In the genomic region with DNA sequence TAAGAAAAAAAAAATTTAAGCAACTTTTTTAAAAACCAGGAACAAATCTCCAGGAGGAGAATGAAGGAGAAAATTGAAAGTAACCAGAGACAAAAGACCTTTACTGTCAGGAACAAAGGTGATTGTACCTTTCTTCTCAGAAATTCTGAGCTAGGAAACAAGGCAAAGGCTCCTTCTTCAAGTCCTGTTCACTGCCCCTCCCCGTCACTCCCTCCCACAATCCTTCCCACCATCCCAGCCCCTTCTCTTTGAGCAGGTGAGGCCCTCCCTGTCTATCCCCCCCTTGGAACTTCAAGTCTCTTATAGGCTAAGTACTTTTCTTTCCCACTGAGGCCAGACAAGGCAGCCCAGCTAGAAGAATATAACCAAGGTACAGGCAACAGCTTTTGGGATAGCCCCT, we compare ENCODE assay signal across 20 mouse cellular contexts.
DNase-seq lines count a peak whose midpoint lies in the region; ATAC-seq and TF ChIP-seq lines count a peak whose summit lies in the region.
"Had no signal": no experiment of that assay in that cellular context is flagged by ENCODE, and none has a peak within 500 bp of the region (broad histone marks: within the 10 kb centered on the region; RNA-seq: fewer than 3 reads in every experiment).

No protein-coding gene starts in this region.

- no peaks in the 10 kb centered on the region for H3K9me3 ChIP-seq in ES-E14 (ENCODE audit: control insufficient read depth, insufficient read depth, low read depth, low read length)
- no peaks in the 10 kb centered on the region for H3K9me3 ChIP-seq in midbrain, embryonic 14.5 days (ENCODE audit: control insufficient read depth, low read length)
- H3K9me3 ChIP-seq: embryonic facial prominence, embryonic 10.5 days; embryonic facial prominence, embryonic 12.5 days; forebrain, embryonic 13.5 days; forebrain, embryonic 15.5 days; G1E had no signal

- H3K27me3 ChIP-seq in midbrain, embryonic 14.5 days (ENCODE audit: control insufficient read depth, insufficient read depth, low read length): no peaks in the 10 kb centered on the region
- H3K27me3 ChIP-seq: embryonic facial prominence, embryonic 12.5 days; forebrain, embryonic 13.5 days; forebrain, embryonic 15.5 days; Patski had no signal

- no peak for ATAC-seq in midbrain, embryonic 14.5 days (ENCODE audit: low FRiP score, low TSS enrichment)
- ATAC-seq: forebrain, embryonic 13.5 days; forebrain, embryonic 15.5 days; forebrain, postnatal 0 days; Patski had no signal

- no peak overlapping the region for H3K4me3 ChIP-seq in ES-E14 (ENCODE audit: insufficient read depth in 1 of 2, low read depth in 1 of 2, low read length in 2 of 2, poor library complexity in 1 of 2, severe bottlenecking in 1 of 2)
- H3K4me3 ChIP-seq in midbrain, embryonic 14.5 days (replicated peaks; ENCODE audit: low read depth, low read length): no peak overlapping the region
- H3K4me3 ChIP-seq: embryonic facial prominence, embryonic 10.5 days; embryonic facial prominence, embryonic 12.5 days; forebrain, embryonic 13.5 days; forebrain, embryonic 15.5 days had no signal

- H3K27ac ChIP-seq in ES-E14 (ENCODE audit: insufficient read depth, low read depth, low read length, poor library complexity, severe bottlenecking): peak overlapping the region; percentile 96
- H3K27ac ChIP-seq in midbrain, embryonic 14.5 days (replicated peaks; ENCODE audit: low read depth, low read length): no peak overlapping the region
- H3K27ac ChIP-seq: embryonic facial prominence, embryonic 10.5 days; embryonic facial prominence, embryonic 12.5 days; forebrain, embryonic 13.5 days; forebrain, embryonic 15.5 days had no signal

- intact Hi-C loops in heart, postnatal 10 days (cut with DNase I): no loop called here

- in situ Hi-C loops in ES-E14 (cut with MboI; ENCODE audit: low sequenced_read_pairs in 2 of 2, unreplicated experiment in 2 of 2): no loop called here

- peak; percentile 56 for DNase-seq in heart, adult 11 months
- DNase-seq in heart, postnatal 10 days: no peak
- no peak for DNase-seq in ES-E14 (ENCODE audit: low read depth, low spot score)
- DNase-seq in layer of hippocampus, postnatal 25 days (ENCODE audit: extremely low spot score in 1 of 2, low spot score in 1 of 2): no peak
- DNase-seq in midbrain, embryonic 14.5 days: no peak
- DNase-seq: adrenal gland, postnatal 10 days; adrenal gland, postnatal 25 days; B cell, adult 2 months; cerebellum, adult 11 months; cerebellum, adult 18-20 months; cerebellum, adult 8-10 months; cerebellum, adult 9-11 months; cerebellum, postnatal 14 days; forebrain, postnatal 0 days had no signal

- no peak overlapping the region for H3K4me2 ChIP-seq in midbrain, embryonic 14.5 days (ENCODE audit: low read length)
- H3K4me2 ChIP-seq: embryonic facial prominence, embryonic 12.5 days; forebrain, embryonic 13.5 days; forebrain, embryonic 15.5 days had no signal

- WGBS in midbrain, embryonic 14.5 days: 90% methylated on average over 1 of the region's 1 CpGs

- H3K9ac ChIP-seq in ES-E14 (ENCODE audit: insufficient read depth, low read depth, low read length, poor library complexity, severe bottlenecking): peak overlapping the region; percentile 12; the same call in 1 of the 2 replicates
- no peak overlapping the region for H3K9ac ChIP-seq in midbrain, embryonic 14.5 days (replicated peaks; ENCODE audit: low read length)
- H3K9ac ChIP-seq: embryonic facial prominence, embryonic 12.5 days; forebrain, embryonic 13.5 days; forebrain, embryonic 15.5 days; forebrain, postnatal 0 days had no signal

- H3K36me3 ChIP-seq in ES-E14 (ENCODE audit: control insufficient read depth, insufficient read depth, low read length, poor library complexity, severe bottlenecking): no peaks in the 10 kb centered on the region
- H3K36me3 ChIP-seq in midbrain, embryonic 14.5 days (ENCODE audit: control insufficient read depth, insufficient read depth, low read length): no peaks in the 10 kb centered on the region
- H3K36me3 ChIP-seq: embryonic facial prominence, embryonic 10.5 days; embryonic facial prominence, embryonic 12.5 days; forebrain, embryonic 15.5 days; G1E had no signal

- H3K4me1 ChIP-seq in ES-E14 (ENCODE audit: control insufficient read depth in 2 of 2, insufficient read depth in 2 of 2, low read length in 2 of 2, poor library complexity in 1 of 2): peaks cover 7 to 36% of the 10 kb centered on the region in 2 experiments; a peak in 3 of 4 replicates
- no peaks in the 10 kb centered on the region for H3K4me1 ChIP-seq in midbrain, embryonic 14.5 days (ENCODE audit: control insufficient read depth, insufficient read depth, low read length)
- H3K4me1 ChIP-seq: embryonic facial prominence, embryonic 12.5 days; forebrain, embryonic 13.5 days; forebrain, embryonic 15.5 days had no signal

TF ChIP-seq in ES-E14, 5 proteins besides CTCF, POLR2A, EP300 and RAD21:
- TF ChIP-seq ZNF384 (IDR thresholded peaks at IDR 0.05; ENCODE audit: low read depth, low read length): no peak
- TF ChIP-seq CHD2 (IDR thresholded peaks at IDR 0.05; ENCODE audit: low read depth, low read length): no peak
- TF ChIP-seq MAFK (IDR thresholded peaks at IDR 0.05; ENCODE audit: insufficient read depth, low read depth, low read length): no peak
- TF ChIP-seq ZC3H11A (IDR thresholded peaks at IDR 0.05; ENCODE audit: borderline replicate concordance, low read depth, low read length): no peak
- no peak for TF ChIP-seq HCFC1 (IDR thresholded peaks at IDR 0.05; ENCODE audit: borderline replicate concordance, insufficient read depth, low read length)
